Mouse (Mus musculus) heart, adult 2 months (tissue): ENCODE measurements at regions not wholly inside any gene's neighbourhood (a gene's known extent, or its start where the extent isn't known, plus 50 kb on each side); places are given as distances from the start of the nearest gene placed in this dataset.

Source experiments
- DNase-seq, 2 experiments: peaks; one replicate each; pipeline ENCODE4 v3.0.0; 2021
- H3K27ac ChIP-seq: fragments of 200-600 bp; 2 replicates; pipeline ENCODE4 v1.8.1; 2022
- H3K27me3 ChIP-seq: fragments of 200-500 bp; 2 replicates; pipeline ENCODE4 v1.6.1; 2012; ENCODE audit warnings: mild to moderate bottlenecking, low read length, inconsistent platforms, mixed read lengths; ENCODE audit not compliant: control insufficient read depth, insufficient read depth
- H3K36me3 ChIP-seq: fragments of 200-500 bp; 2 replicates; pipeline ENCODE4 v1.6.1; 2012; ENCODE audit warnings: low read length, inconsistent platforms; ENCODE audit not compliant: control insufficient read depth, insufficient read depth
- H3K4me1 ChIP-seq: fragments of 200-500 bp; 2 replicates; pipeline ENCODE4 v1.6.1; 2011; ENCODE audit warnings: low read length; ENCODE audit not compliant: control insufficient read depth, insufficient read depth
- H3K4me3 ChIP-seq: fragments of 200-600 bp; 2 replicates; pipeline ENCODE4 v1.8.1; 2022
- H3K79me2 ChIP-seq: fragments of 200-500 bp; replicated peaks from 2 replicates; pipeline ENCODE4 v1.6.1; 2012; ENCODE audit warnings: mild to moderate bottlenecking, inconsistent platforms, low read length, moderate library complexity, mixed read lengths; ENCODE audit not compliant: control insufficient read depth, insufficient read depth
- H3K9ac ChIP-seq: fragments of 200-500 bp; 2 replicates; pipeline ENCODE4 v1.6.1; 2012; ENCODE audit warnings: low read depth, mild to moderate bottlenecking, control low read depth, inconsistent platforms, low read length, mixed read lengths
- CTCF ChIP-seq: fragments of 200-600 bp; IDR thresholded peaks from 2 replicates; pipeline ENCODE4 v1.8.1; 2022; ENCODE audit warnings: antibody characterized with exemption, mild to moderate bottlenecking, moderate library complexity
- EP300 ChIP-seq: fragments of 200-500 bp; IDR thresholded peaks from 2 replicates; pipeline ENCODE4 v1.6.1; 2011; ENCODE audit warnings: low read depth, low read length, control low read depth; ENCODE audit not compliant: insufficient read depth
- POLR2A ChIP-seq: fragments of 200-500 bp; IDR thresholded peaks from 2 replicates; pipeline ENCODE4 v1.6.1; 2011; ENCODE audit warnings: mild to moderate bottlenecking, low read depth, low read length, control low read depth; ENCODE audit not compliant: insufficient read depth
- WGBS: fragments of 180-500 bp; shearing (Covaris S2); methylation state at CpG from one replicate; pipeline ENCODE4 v1.1.7; 2018; 5-methylcytosine and 5-hydroxymethylcytosine counted together
- intact Hi-C: fragments of 180-260 bp; cut with DNase I; formaldehyde crosslinking; loops from one replicate; pipeline ENCODE4 v1.15.1; 2025

DNA sequence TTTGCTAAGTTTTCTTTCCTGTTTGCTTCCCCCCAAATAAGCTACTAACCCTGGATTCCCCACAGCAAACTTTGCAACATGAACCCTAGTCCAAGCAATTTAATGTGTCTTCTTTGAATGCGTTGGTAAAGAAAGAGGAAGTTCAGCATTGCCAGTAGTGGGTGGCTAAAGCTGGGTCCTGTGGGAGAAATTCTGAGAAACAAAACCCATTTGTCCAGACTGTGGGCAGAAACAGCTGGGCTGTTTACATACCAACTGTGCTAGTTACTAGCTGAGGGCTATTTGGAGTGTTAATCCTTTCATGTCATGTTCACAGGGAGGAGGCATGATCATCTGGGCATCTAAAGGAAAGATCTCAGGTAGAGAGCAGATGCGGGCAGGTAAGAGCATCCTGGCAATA is 51.8 kb upstream of the 1190002N15Rik start:
- TF ChIP-seq POLR2A (no peak), EP300 (no peak), CTCF (no peak)
- no peak overlapping the region for H3K4me3 ChIP-seq
- no peaks in the 10 kb centered on the region for H3K4me1 ChIP-seq
- no peaks in the 10 kb centered on the region for H3K36me3 ChIP-seq
- H3K79me2 ChIP-seq: no peaks in the 10 kb centered on the region
- H3K9ac ChIP-seq: no peak overlapping the region
- no peak for DNase-seq
- no peak overlapping the region for H3K27ac ChIP-seq
- no peaks in the 10 kb centered on the region for H3K27me3 ChIP-seq
- intact Hi-C loops: no loop called here
- 87% methylated on average over 2 of the region's 2 CpGs for WGBS

DNA sequence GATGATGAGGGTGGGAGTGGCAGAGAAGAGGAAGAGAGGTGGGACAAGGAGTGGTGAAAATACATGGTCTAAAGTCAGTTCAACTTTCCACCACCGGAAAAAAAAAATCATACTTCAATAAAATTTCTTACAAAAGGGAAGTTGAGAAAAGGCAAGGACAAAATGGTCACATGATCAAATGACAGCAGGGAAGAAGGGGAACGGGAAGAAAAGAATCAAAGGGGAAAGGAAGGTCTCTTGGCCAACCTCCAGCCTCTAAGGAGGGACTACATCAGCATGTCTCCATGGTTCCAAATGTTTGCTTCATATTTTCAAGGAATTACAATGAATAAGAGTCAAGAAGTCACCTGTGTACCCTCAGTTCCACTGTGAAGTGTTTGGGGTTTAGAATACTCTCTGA is 64.7 kb upstream of the Slc9a9 start:
- H3K36me3 ChIP-seq: no peaks in the 10 kb centered on the region
- H3K79me2 ChIP-seq: no peaks in the 10 kb centered on the region
- no peak overlapping the region for H3K27ac ChIP-seq
- H3K4me3 ChIP-seq: no peak overlapping the region
- no peak for TF ChIP-seq POLR2A
- TF ChIP-seq EP300: no peak
- no peak for TF ChIP-seq CTCF
- DNase-seq: no peak
- no peaks in the 10 kb centered on the region for H3K27me3 ChIP-seq
- H3K9ac ChIP-seq: no peak overlapping the region
- H3K4me1 ChIP-seq: no peaks in the 10 kb centered on the region; the same call in 1 of the 2 replicates
- WGBS: 69% methylated on average over 2 of the region's 2 CpGs
- intact Hi-C loops: no loop called here

DNA sequence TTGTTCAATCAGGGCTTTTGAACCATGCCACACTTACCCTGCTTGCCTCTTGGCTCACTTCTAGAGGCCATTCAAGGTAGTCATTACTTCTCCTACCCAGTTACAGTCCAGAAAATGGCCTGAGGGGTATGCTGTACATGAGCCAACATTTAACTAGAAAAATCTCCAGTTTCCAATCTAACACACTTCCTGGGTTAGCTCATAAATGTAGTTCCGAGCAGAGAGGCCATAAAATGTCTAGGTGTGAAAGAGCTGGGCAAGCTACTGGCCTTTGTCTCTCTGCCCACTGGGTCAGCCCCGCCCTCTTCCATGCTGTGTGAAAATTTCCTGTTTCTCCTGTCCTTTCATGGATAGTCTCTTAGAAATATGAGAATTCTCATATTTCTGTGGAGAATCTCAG is 63.3 kb upstream of the Slc9a9 start:
- Histone ChIP-seq H3K36me3 (no peaks in the 10 kb centered on the region), H3K4me1 (no peaks in the 10 kb centered on the region; the same call in 1 of the 2 replicates), H3K9ac (no peak overlapping the region), H3K4me3 (no peak overlapping the region), H3K27ac (no peak overlapping the region), H3K27me3 (no peaks in the 10 kb centered on the region), H3K79me2 (no peaks in the 10 kb centered on the region)
- DNase-seq: no peak
- intact Hi-C loops: no loop called here
- WGBS: 66% methylated on average over 2 of the region's 2 CpGs
- TF ChIP-seq CTCF: no peak
- no peak for TF ChIP-seq POLR2A
- no peak for TF ChIP-seq EP300

GRCm38 (mm10) chr9:94607011-94607749 is 62.5 kb upstream of the Slc9a9 start:
- Histone ChIP-seq H3K79me2 (no peaks in the 10 kb centered on the region), H3K36me3 (no peaks in the 10 kb centered on the region), H3K4me3 (no peak overlapping the region), H3K27ac (no peak overlapping the region), H3K4me1 (no peaks in the 10 kb centered on the region; the same call in 1 of the 2 replicates), H3K9ac (no peak overlapping the region), H3K27me3 (no peaks in the 10 kb centered on the region)
- intact Hi-C loops: no loop called here
- TF ChIP-seq CTCF (no peak), EP300 (no peak), POLR2A (no peak)
- no peak for DNase-seq
- WGBS: 77% methylated on average over 13 of the region's 13 CpGs

DNA sequence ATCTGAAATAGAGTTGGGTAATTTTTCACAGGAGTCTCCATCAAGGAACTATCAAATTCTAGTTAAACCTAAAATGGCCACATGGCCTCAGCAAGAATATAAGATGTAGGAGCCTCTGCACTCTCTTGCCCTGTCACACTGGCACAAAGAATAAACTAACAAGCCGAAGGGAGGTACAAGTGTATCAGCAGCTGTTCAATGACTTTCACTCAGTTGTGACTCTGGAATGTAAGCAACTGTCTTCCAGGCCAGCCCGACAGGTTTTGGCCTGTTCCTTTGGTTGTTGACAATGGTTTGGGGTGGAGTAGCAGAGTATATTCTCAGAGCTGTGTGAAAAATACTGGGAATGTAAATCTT is 62.0 kb upstream of the Slc9a9 start:
- no peaks in the 10 kb centered on the region for H3K36me3 ChIP-seq
- H3K9ac ChIP-seq: no peak overlapping the region
- H3K4me3 ChIP-seq: no peak overlapping the region
- H3K4me1 ChIP-seq: no peaks in the 10 kb centered on the region; the same call in 1 of the 2 replicates
- H3K27me3 ChIP-seq: no peaks in the 10 kb centered on the region
- intact Hi-C loops: no loop called here
- no peak for TF ChIP-seq EP300
- no peak for TF ChIP-seq POLR2A
- TF ChIP-seq CTCF: no peak
- H3K27ac ChIP-seq: no peak overlapping the region
- H3K79me2 ChIP-seq: no peaks in the 10 kb centered on the region
- 60% methylated on average over 2 of the region's 2 CpGs for WGBS
- DNase-seq: no peak

GRCm38 (mm10) chr9:94610101-94610500 is 59.6 kb upstream of the Slc9a9 start:
- H3K79me2 ChIP-seq: no peaks in the 10 kb centered on the region
- H3K27me3 ChIP-seq: no peaks in the 10 kb centered on the region
- no peak overlapping the region for H3K27ac ChIP-seq
- H3K36me3 ChIP-seq: no peaks in the 10 kb centered on the region
- H3K9ac ChIP-seq: no peak overlapping the region
- TF ChIP-seq CTCF (no peak), POLR2A (no peak), EP300 (no peak)
- H3K4me3 ChIP-seq: no peak overlapping the region
- WGBS: 83% methylated on average over 3 of the region's 3 CpGs
- DNase-seq: no peak
- peaks cover under 1% of the 10 kb centered on the region; the same call in 1 of the 2 replicates for H3K4me1 ChIP-seq
- intact Hi-C loops: loop anchor here (5.0 to 10.0 kb wide), 2 partner anchors 73 to 395 kb away; partner anchors contain the start of gene 1190002N15Rik
